Comparison of ENCODE assay signal across 8 mouse cellular contexts in genomic region chr4:40722011-40722666, GRCm38 (mm10). TPM values are rescaled to one million over a fixed set of nuclear protein-coding genes. Genes with fewer than 3 reads are reported as not detected.
DNase-seq lines count a peak whose midpoint lies in the region; ATAC-seq and TF ChIP-seq lines count a peak whose summit lies in the region.

Gene Dnaja1, plus strand, starts transcription at chr4:40722150.

- peak; percentile 93 for ATAC-seq in embryonic facial prominence, embryonic 13.5 days (ENCODE audit: insufficient number of reproducible peaks, insufficient read depth, low FRiP score, low TSS enrichment, low read depth)
- peak; percentile 92 for ATAC-seq in limb, embryonic 12.5 days (ENCODE audit: insufficient number of reproducible peaks, insufficient read depth, low FRiP score, low TSS enrichment, low read depth)
- ATAC-seq in midbrain, embryonic 15.5 days (replicated peaks), result peak; percentile 95

- no peaks in the 10 kb centered on the region for H3K27me3 ChIP-seq in embryonic facial prominence, embryonic 13.5 days
- H3K27me3 ChIP-seq in kidney, adult 2 months (replicated peaks; ENCODE audit: control insufficient read depth, insufficient read depth, low read length), result no peaks in the 10 kb centered on the region
- no peaks in the 10 kb centered on the region for H3K27me3 ChIP-seq in limb, embryonic 12.5 days
- H3K27me3 ChIP-seq in midbrain, embryonic 15.5 days (replicated peaks), result no peaks in the 10 kb centered on the region
- H3K27me3 ChIP-seq in spleen, adult 2 months (ENCODE audit: control insufficient read depth, insufficient read depth, low read length), result no peaks in the 10 kb centered on the region

- H3K27ac ChIP-seq in embryonic facial prominence, embryonic 13.5 days, result peak within 1 kb of the TSS; percentile 100
- peak within 1 kb of the TSS; percentile 97 for H3K27ac ChIP-seq in kidney, adult 2 months (ENCODE audit: insufficient read depth, low read depth, low read length)
- peak within 1 kb of the TSS; percentile 100 for H3K27ac ChIP-seq in limb, embryonic 12.5 days
- H3K27ac ChIP-seq in midbrain, embryonic 15.5 days, result peak within 1 kb of the TSS; percentile 100
- H3K27ac ChIP-seq in spleen, adult 2 months (ENCODE audit: insufficient read depth, low read length), result peak within 1 kb of the TSS; percentile 98

- no peaks in the 10 kb centered on the region for H3K9me3 ChIP-seq in embryonic facial prominence, embryonic 13.5 days
- no peaks in the 10 kb centered on the region for H3K9me3 ChIP-seq in limb, embryonic 12.5 days
- H3K9me3 ChIP-seq in midbrain, embryonic 15.5 days, result no peaks in the 10 kb centered on the region

- no peak for TF ChIP-seq CTCF in kidney, adult 2 months (conservative IDR thresholded peaks at IDR 0.05; ENCODE audit: insufficient read depth, insufficient read length, low read depth, low read length)
- no peak for TF ChIP-seq CTCF in spleen, adult 2 months (IDR thresholded peaks at IDR 0.05; ENCODE audit: extremely low read depth, insufficient read depth, insufficient read length, insufficient replicate concordance)

- H3K4me2 ChIP-seq in embryonic facial prominence, embryonic 13.5 days, result peak within 1 kb of the TSS; percentile 64
- H3K4me2 ChIP-seq in limb, embryonic 12.5 days, result peak within 1 kb of the TSS; percentile 66
- H3K4me2 ChIP-seq in midbrain, embryonic 15.5 days, result peak within 1 kb of the TSS; percentile 72

- DNase-seq in 3134 (ENCODE audit: extremely low read depth, insufficient read length, low spot score), result peak; percentile 98
- DNase-seq in adrenal gland, postnatal 36 days, result peak; percentile 98 to 99
- peak; percentile 97 to 98 for DNase-seq in heart, adult 18-20 months
- DNase-seq in kidney, adult 2 months, result peak; percentile 98
- peak; percentile 92 to 98 for DNase-seq in spleen, adult 2 months (ENCODE audit: low read depth in 1 of 2, low spot score in 2 of 2)

- WGBS in embryonic facial prominence, embryonic 13.5 days, result under 1% methylated on average over 54 of the region's 54 CpGs
- WGBS in kidney, adult 2 months, result under 1% methylated on average over 54 of the region's 54 CpGs
- under 1% methylated on average over 51 of the region's 54 CpGs for WGBS in limb, embryonic 12.5 days
- under 1% methylated on average over 54 of the region's 54 CpGs for WGBS in midbrain, embryonic 15.5 days
- WGBS in spleen, adult 2 months, result 1% methylated on average over 48 of the region's 54 CpGs

- peak within 1 kb of the TSS; percentile 95 for H3K9ac ChIP-seq in embryonic facial prominence, embryonic 13.5 days
- H3K9ac ChIP-seq in limb, embryonic 12.5 days (replicated peaks), result peak within 1 kb of the TSS; percentile 97
- peak within 1 kb of the TSS; percentile 97 for H3K9ac ChIP-seq in midbrain, embryonic 15.5 days

- TF ChIP-seq POLR2A in kidney, adult 2 months (IDR thresholded peaks at IDR 0.05; ENCODE audit: low read depth, low read length), result peak; percentile 94
- TF ChIP-seq POLR2A in spleen, adult 2 months (IDR thresholded peaks at IDR 0.05; ENCODE audit: low read depth, low read length), result peak; percentile 96

- H3K4me3 ChIP-seq in embryonic facial prominence, embryonic 13.5 days, result peak within 1 kb of the TSS; percentile 72
- H3K4me3 ChIP-seq in kidney, adult 2 months (ENCODE audit: insufficient read depth, low read depth, low read length), result peak within 1 kb of the TSS; percentile 97
- H3K4me3 ChIP-seq in limb, embryonic 12.5 days (replicated peaks), result peak within 1 kb of the TSS; percentile 89
- peak within 1 kb of the TSS; percentile 84 for H3K4me3 ChIP-seq in midbrain, embryonic 15.5 days
- peak within 1 kb of the TSS; percentile 82 for H3K4me3 ChIP-seq in spleen, adult 2 months (ENCODE audit: extremely low read depth, insufficient read depth, insufficient read length)

- peaks cover 32% of the 10 kb centered on the region for H3K4me1 ChIP-seq in embryonic facial prominence, embryonic 13.5 days
- peaks cover 12% of the 10 kb centered on the region for H3K4me1 ChIP-seq in kidney, adult 2 months (ENCODE audit: control insufficient read depth, insufficient read depth, low read length)
- H3K4me1 ChIP-seq in limb, embryonic 12.5 days (replicated peaks), result peaks cover 34% of the 10 kb centered on the region
- H3K4me1 ChIP-seq in midbrain, embryonic 15.5 days, result peaks cover 46% of the 10 kb centered on the region
- H3K4me1 ChIP-seq in spleen, adult 2 months (ENCODE audit: control insufficient read depth, insufficient read depth, insufficient read length), result peaks cover 2% of the 10 kb centered on the region

- peaks cover 26% of the 10 kb centered on the region for H3K36me3 ChIP-seq in embryonic facial prominence, embryonic 13.5 days
- H3K36me3 ChIP-seq in kidney, adult 2 months (ENCODE audit: control insufficient read depth, insufficient read depth, low read length), result peaks cover 13% of the 10 kb centered on the region
- peaks cover 29% of the 10 kb centered on the region for H3K36me3 ChIP-seq in limb, embryonic 12.5 days
- peaks cover 5% of the 10 kb centered on the region; the same call in 1 of the 2 replicates for H3K36me3 ChIP-seq in midbrain, embryonic 15.5 days (replicated peaks)
- H3K36me3 ChIP-seq in spleen, adult 2 months (ENCODE audit: control insufficient read depth, insufficient read depth, low read length), result peaks cover 13% of the 10 kb centered on the region

RNA-seq across cellular contexts. Expression of gene Dnaja1, which starts in this region (rescaled TPM):
- 100 to 1,000 TPM; 287 to 463 TPM for total RNA-seq in adrenal gland, postnatal 36 days (2021)
- 435 and 438 TPM in 2 replicates for polyA plus RNA-seq in embryonic facial prominence, embryonic 13.5 days (2015; fragmentation: Nextera tagmentation; extraction: Ambion mirVana)
- 100 to 1,000 TPM; 122 to 176 TPM for total RNA-seq in heart, adult 18-20 months (2021)
- 11.8 and 23.1 TPM in 2 replicates for polyA plus RNA-seq in kidney, adult 2 months (2012; rRNA removed)
- 459 and 511 TPM in 2 replicates for polyA plus RNA-seq in limb, embryonic 12.5 days (2016; fragmentation: Nextera tagmentation; extraction: Ambion mirVana)
- polyA plus RNA-seq in midbrain, embryonic 15.5 days (2015; fragmentation: Nextera tagmentation; extraction: Ambion mirVana), result 628 and 666 TPM in 2 replicates
- 2.3 and 4.1 TPM in 2 replicates for polyA plus RNA-seq in spleen, adult 2 months (2012; rRNA removed)

Comparison
In these comparisons a context has a peak if more than half of its experiments do, and no peak if none do; other contexts are left out.
1. Peak in every context shown above with its lines: DNase-seq, ATAC-seq, H3K4me3 ChIP-seq and H3K27ac ChIP-seq.
2. RNA of gene Dnaja1 (polyA plus RNA-seq): 628 to 666 TPM in midbrain, embryonic 15.5 days, 459 to 511 TPM in limb, embryonic 12.5 days and 435 to 438 TPM in embryonic facial prominence, embryonic 13.5 days; 11.8 to 23.1 TPM in kidney, adult 2 months and 2.3 to 4.1 TPM in spleen, adult 2 months; every median in the first group is over 10 times any median in the second.